Mouse (Mus musculus): ENCODE measurements at regions not wholly inside any gene's neighbourhood (a gene's known extent, or its start where the extent isn't known, plus 50 kb on each side); places are given as distances from the start of the nearest gene placed in this dataset.

DNA sequence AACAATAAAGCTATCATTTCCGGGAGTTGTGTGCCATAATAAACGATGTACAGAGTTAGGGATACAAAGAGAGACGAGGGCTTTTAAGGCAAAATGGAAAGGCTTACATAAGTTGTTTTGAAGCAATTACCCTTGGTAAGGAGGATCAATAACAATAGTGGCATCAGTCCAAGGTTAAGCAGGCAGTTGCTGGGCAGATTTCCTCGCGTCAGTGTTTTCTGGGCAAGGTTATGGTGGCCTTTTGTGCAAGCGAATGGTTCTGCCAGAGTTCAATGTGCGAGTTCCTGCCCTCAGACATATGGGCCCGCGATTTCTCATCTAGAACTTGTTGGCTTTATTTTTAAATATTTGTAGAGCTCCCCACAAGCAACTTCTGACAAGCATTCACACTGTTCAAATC lies 597.7 kb downstream of the Gm19410 start:
- no peak for DNase-seq (ENCODE audit: low spot score in 2 of 2)

DNA sequence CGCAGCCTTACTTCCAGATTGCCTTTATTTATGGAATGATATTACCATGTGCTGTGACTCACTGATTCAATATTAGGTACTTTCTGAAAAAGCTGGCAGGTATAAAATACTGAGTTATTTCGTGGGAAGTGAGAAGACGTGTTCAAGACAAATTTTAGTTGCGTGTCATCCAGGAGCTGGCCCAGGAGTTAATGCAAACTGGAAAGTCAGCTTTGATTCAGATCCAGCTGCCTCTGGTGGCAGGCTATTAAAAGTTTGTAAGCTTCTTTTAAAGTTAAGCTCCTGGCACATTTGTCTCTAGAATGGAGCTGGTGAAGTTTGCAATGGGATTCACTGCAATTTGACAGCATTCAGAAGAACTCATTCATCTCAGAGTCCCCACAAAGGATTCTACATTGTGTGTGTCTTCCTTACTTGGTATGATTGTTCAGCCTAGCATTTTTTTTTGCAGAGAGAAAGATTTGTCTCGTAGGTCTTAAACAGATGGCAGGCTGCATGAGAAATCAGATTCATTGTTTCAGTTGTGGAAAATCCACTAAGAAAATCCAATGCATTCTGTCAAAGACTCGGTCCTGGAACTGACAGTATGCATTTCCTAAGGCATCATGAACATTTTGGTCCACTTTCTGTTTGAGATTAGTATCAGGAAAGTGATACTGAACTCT lies 599.1 kb downstream of the Gm19410 start:
- DNase-seq (ENCODE audit: low spot score in 2 of 2), result no peak

DNA sequence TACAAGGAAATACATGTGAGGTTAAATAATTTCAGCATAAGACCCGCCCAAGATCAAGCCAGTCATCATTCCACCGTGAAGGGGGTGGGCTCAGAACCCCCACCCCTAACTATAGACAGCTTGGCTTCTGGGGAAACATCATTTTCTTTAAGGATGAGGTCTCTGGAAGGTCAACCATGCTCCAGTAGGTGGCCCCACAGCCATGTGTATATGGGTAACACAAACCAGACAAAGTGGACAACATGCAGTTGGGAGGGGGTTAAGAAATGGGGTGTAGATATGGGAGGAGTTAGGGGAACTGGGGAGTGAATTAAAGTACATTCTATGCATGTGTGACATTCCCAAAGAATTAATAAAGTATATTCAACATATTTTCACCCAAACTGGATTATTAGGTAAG lies 600.4 kb downstream of the Gm19410 start:
- no peak for DNase-seq (ENCODE audit: low spot score in 2 of 2)

DNA sequence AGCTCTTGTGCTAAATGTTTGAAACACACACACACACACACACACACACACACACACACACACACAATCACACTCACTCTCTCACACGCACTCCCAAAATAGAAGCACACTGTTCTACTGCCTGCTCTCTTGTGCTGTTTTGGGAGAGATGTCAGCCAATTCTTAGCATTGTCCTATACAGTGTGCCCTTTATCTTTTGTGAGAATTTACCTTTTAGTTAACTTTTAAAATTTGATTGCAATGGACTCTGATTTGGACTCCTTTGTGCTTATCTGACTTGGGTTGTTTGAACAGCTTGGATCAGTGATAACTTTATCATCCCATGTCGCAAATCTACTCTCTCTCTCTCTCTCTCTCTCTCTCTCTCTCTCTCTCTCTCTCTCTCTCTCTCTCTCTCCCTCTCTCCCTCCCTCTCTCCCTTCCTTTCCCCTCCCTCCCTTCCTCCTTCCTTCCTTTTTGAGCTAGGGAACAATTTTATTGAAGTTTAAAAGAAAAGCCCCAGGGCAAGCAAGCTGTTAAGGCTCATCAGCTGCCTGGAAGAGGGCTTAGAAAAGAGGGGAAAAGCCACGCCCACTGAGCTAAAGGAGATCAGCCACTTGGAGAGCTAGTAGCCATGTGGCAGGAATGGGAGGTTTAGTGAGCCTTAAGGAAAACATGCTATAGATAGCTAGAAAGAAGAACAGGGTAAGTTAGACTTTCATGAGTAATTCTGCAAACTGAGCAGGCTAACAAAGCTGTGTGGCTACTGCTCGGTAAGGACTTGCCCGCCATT lies 611.2 kb downstream of the Gm19410 start:
- no peak for DNase-seq (ENCODE audit: low spot score in 2 of 2)

DNA sequence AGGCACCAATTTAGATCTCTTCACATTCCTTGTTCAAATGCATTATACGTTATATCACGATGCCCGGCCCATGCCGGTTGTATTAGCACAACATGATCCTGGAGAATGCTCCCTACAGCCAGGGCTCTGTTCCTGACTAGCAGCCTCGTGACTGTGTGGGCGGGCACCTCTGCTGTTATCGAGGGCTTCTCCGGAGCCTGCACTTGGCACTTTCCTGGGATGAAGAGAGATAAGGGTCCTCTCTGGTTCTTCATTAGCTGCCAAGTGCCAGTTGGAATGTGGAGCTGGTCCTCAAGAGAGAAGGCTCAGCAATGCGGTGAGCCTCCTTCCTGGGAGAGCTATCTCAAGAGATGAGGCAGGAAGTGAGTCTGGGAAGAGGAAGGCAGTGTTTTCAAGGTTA lies 598.9 kb upstream of the AI429214 start:
- DNase-seq (ENCODE audit: low spot score in 2 of 2), result no peak

DNA sequence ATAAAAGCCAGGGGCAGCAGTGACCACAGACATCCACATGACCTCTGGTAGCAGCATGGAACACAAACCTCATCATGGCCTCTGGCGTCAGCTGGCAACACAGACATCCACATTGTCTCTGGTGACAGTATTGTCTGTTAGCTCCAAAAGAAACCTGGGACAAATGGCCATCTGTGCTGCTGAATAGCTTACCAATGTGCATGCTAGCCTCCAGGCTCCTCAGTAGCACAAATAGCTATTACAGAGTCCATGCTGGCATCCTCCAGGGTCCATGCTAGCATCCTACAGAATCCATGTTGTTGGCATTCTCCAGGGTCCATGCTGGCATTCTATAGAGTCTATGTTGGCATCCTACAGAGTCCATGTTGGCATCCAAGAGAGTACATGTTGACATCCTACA lies 596.9 kb upstream of the AI429214 start:
- no peak for DNase-seq (ENCODE audit: low spot score in 2 of 2)

DNA sequence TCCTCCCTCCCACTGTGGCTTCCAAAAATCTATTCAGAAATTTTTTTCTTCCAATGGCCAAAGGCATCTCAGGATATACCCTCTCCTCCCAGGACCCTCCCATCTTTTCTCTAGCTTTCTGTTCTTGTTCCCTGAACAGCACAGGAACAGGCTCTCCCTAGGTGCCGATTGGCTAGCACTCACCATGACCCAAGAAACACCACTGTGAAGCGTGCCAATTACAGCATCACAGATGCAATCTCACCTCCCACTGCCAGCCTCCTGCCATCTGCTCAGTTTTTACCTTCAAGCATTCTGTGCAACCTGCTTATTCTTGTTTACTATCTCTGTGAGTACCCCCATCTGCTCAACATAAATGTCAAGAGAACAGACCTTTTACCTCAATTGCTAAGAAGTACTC lies 586.7 kb upstream of the AI429214 start:
- DNase-seq (ENCODE audit: low spot score in 2 of 2), result no peak

All from frontal cortex, postnatal 25 days (tissue).